In genomic region chr6:50983511-50984099, GRCm38 (mm10) we compare ENCODE assay signal across 12 mouse cellular contexts.
DNase-seq lines count a peak whose midpoint lies in the region; ATAC-seq and TF ChIP-seq lines count a peak whose summit lies in the region.
"Had no signal": no experiment of that assay in that cellular context is flagged by ENCODE, and none has a peak within 500 bp of the region (broad histone marks: within the 10 kb centered on the region; RNA-seq: fewer than 3 reads in every experiment).

No protein-coding gene starts in this region.

- peak overlapping the region; percentile 28 for H3K4me2 ChIP-seq in intestine, embryonic 14.5 days (ENCODE audit: low read length)
- no peak overlapping the region for H3K4me2 ChIP-seq in intestine, postnatal 0 days (replicated peaks; ENCODE audit: low read depth)
- no peak overlapping the region for H3K4me2 ChIP-seq in neural tube, embryonic 15.5 days

- peak overlapping the region; percentile 91 for H3K27ac ChIP-seq in intestine, embryonic 14.5 days (ENCODE audit: low read depth)
- H3K27ac ChIP-seq in intestine, postnatal 0 days (ENCODE audit: low read depth, low read length), result no peak overlapping the region
- 0 out of 2 replicates have a peak overlapping the region, but pooled peaks have one; percentile 19 for H3K27ac ChIP-seq in neural tube, embryonic 15.5 days (replicated peaks)
- H3K27ac ChIP-seq in limb, embryonic 10.5 days, result peak overlapping the region; percentile 89

- ATAC-seq in intestine, embryonic 14.5 days (replicated peaks; ENCODE audit: low FRiP score, low TSS enrichment, low read depth), result peak; percentile 56; the same call in 1 of the 2 replicates
- ATAC-seq in intestine, postnatal 0 days, result no peak
- ATAC-seq in neural tube, embryonic 15.5 days (ENCODE audit: low FRiP score), result no peak
- ATAC-seq: CD4-positive, CD25-positive, alpha-beta regulatory T cell, adult 4 months; forebrain, embryonic 14.5 days had no signal

- H3K4me3 ChIP-seq in intestine, embryonic 14.5 days (ENCODE audit: low read depth, low read length), result no peak overlapping the region
- H3K4me3 ChIP-seq in intestine, postnatal 0 days (ENCODE audit: low read depth, low read length), result no peak overlapping the region
- H3K4me3 ChIP-seq in neural tube, embryonic 15.5 days (replicated peaks), result no peak overlapping the region
- no peak overlapping the region for H3K4me3 ChIP-seq in limb, embryonic 10.5 days

- no peaks in the 10 kb centered on the region for H3K27me3 ChIP-seq in intestine, embryonic 14.5 days (replicated peaks; ENCODE audit: control insufficient read depth, insufficient read depth, low read length)
- no peaks in the 10 kb centered on the region for H3K27me3 ChIP-seq in intestine, postnatal 0 days (replicated peaks; ENCODE audit: control insufficient read depth, insufficient read depth, low read length)
- H3K27me3 ChIP-seq in neural tube, embryonic 15.5 days (replicated peaks), result no peaks in the 10 kb centered on the region
- no peaks in the 10 kb centered on the region for H3K27me3 ChIP-seq in limb, embryonic 10.5 days (ENCODE audit: low read depth, poor library complexity, severe bottlenecking)

- no peak for TF ChIP-seq CTCF in intestine, postnatal 0 days (IDR thresholded peaks at IDR 0.05; ENCODE audit: low read depth)

- H3K36me3 ChIP-seq in intestine, embryonic 14.5 days (ENCODE audit: control insufficient read depth, insufficient read depth, low read length), result no peaks in the 10 kb centered on the region
- H3K36me3 ChIP-seq in intestine, postnatal 0 days (ENCODE audit: control insufficient read depth, insufficient read depth), result no peaks in the 10 kb centered on the region
- no peaks in the 10 kb centered on the region for H3K36me3 ChIP-seq in neural tube, embryonic 15.5 days
- no peaks in the 10 kb centered on the region for H3K36me3 ChIP-seq in limb, embryonic 10.5 days

- H3K9ac ChIP-seq in intestine, embryonic 14.5 days (ENCODE audit: low read length), result peak overlapping the region; percentile 10; the same call in 1 of the 2 replicates
- no peak overlapping the region for H3K9ac ChIP-seq in intestine, postnatal 0 days (ENCODE audit: low read depth, low read length)
- H3K9ac ChIP-seq in neural tube, embryonic 15.5 days (replicated peaks), result no peak overlapping the region

- H3K4me1 ChIP-seq in intestine, embryonic 14.5 days (replicated peaks; ENCODE audit: control insufficient read depth, insufficient read depth, low read length), result peaks cover 75% of the 10 kb centered on the region
- 0 out of 2 replicates have a peak, but pooled peaks cover 4% of the 10 kb centered on the region for H3K4me1 ChIP-seq in intestine, postnatal 0 days (replicated peaks; ENCODE audit: control insufficient read depth, insufficient read depth, low read length)
- peaks cover 13% of the 10 kb centered on the region for H3K4me1 ChIP-seq in neural tube, embryonic 15.5 days
- H3K4me1 ChIP-seq in limb, embryonic 10.5 days, result peaks cover 91% of the 10 kb centered on the region

- WGBS in intestine, embryonic 14.5 days, result 11% methylated on average over 8 of the region's 8 CpGs
- WGBS in intestine, postnatal 0 days, result 10% methylated on average over 8 of the region's 8 CpGs
- 40% methylated on average over 8 of the region's 8 CpGs for WGBS in neural tube, embryonic 15.5 days
- WGBS in limb, embryonic 10.5 days, result 35% methylated on average over 8 of the region's 8 CpGs

- H3K9me3 ChIP-seq in intestine, embryonic 14.5 days (ENCODE audit: control insufficient read depth, low read length), result no peaks in the 10 kb centered on the region
- no peaks in the 10 kb centered on the region for H3K9me3 ChIP-seq in intestine, postnatal 0 days (ENCODE audit: control insufficient read depth)
- H3K9me3 ChIP-seq in neural tube, embryonic 15.5 days (replicated peaks), result no peaks in the 10 kb centered on the region
- no peaks in the 10 kb centered on the region for H3K9me3 ChIP-seq in limb, embryonic 10.5 days (replicated peaks)

- DNase-seq in intestine, embryonic 14.5 days (ENCODE audit: low spot score), result no peak
- no peak for DNase-seq in neural tube, embryonic 10.5 days (ENCODE audit: extremely low spot score, low spot score)
- no peak for DNase-seq in limb, embryonic 10.5 days (ENCODE audit: low spot score)
- no peak for DNase-seq in urinary bladder, adult 18-20 months (ENCODE audit: low spot score in 2 of 2)
- no peak for DNase-seq in adrenal gland, postnatal 14 days
- DNase-seq: cerebellum, adult 2 months; gastrocnemius, postnatal 10 days; kidney, postnatal 36 days had no signal
